Mouse (Mus musculus): ENCODE results near the gene Plekhh3. TPM values are rescaled to one million over a fixed set of nuclear protein-coding genes. Genes with fewer than 3 reads are reported as not detected.
"Not testable (repeated sequence)": the region's sequence is repeated elsewhere in the genome, so short reads cannot be mapped to it uniquely, and the experiment has no call there.

Plekhh3 gene
- total RNA-seq, 2 experiments from 2014 or later = 15.0 to 15.3 TPM

- peak in 1 of 2 experiments; percentile 80 for DNase-seq (ENCODE audit: low spot score in 2 of 2)
Observed at GRCm38 (mm10) chr11:101171721-101172433, 726 bp upstream of the Plekhh3 start.

- no peak for DNase-seq (ENCODE audit: low spot score in 2 of 2)
Observed at GRCm38 (mm10) chr11:101170354-101170810, 769 bp downstream of the Plekhh3 start, which contains the start of gene Cntnap1. Gene Cntnap1 (plus strand): TSS chr11:101170523.

DNA sequence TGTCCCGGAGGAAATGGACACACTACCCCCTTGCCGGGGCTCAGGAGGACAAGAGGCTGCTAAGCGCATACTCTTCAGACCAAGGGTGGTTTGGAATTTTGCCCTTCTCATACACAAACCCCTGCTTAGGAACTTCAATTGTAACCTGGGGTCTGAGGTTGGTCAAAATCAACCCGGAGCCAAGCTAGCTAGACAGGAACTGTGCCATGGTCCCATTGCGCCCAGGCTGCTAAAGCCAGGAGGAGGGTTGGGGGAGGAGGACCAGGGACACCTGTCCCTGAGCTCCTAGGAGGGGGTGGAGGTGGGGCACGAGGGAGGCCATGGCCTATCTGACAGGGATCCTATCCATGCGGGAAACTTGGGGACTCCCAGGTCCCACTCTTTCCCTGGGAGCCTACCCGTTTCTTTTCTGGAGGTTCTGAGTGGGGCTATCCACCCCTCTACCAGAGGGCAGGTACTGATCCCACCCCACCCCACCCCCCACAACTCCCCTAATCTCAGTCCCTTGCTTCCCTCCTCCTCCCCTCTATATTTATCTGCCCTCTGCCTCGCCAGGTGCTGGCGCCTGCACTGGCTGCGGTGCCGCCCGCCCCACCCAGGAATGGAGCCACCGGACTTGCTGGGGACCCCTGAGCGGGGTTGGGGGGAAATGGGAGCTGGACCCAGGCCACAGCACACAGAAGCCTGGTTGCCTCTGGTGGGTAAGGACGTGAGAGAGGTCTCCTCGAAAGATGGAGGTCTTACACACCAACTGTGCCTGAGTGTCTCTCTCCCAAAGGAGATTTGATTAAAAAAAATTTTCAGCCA, 1.6 kb downstream of the Plekhh3 start:
- DNase-seq (ENCODE audit: low spot score in 2 of 2) = no peak

- DNase-seq (ENCODE audit: low spot score in 2 of 2) = no peak
Observed at GRCm38 (mm10) chr11:101168301-101168980, 2.7 kb downstream of the Plekhh3 start.

- no peak for DNase-seq (ENCODE audit: low spot score in 2 of 2)
Observed at GRCm38 (mm10) chr11:101167963-101168300, 3.2 kb downstream of the Plekhh3 start.

GRCm38 (mm10) chr11:101167211-101167962, 3.8 kb downstream of the Plekhh3 start:
- DNase-seq (ENCODE audit: low spot score in 2 of 2) = no peak

DNA sequence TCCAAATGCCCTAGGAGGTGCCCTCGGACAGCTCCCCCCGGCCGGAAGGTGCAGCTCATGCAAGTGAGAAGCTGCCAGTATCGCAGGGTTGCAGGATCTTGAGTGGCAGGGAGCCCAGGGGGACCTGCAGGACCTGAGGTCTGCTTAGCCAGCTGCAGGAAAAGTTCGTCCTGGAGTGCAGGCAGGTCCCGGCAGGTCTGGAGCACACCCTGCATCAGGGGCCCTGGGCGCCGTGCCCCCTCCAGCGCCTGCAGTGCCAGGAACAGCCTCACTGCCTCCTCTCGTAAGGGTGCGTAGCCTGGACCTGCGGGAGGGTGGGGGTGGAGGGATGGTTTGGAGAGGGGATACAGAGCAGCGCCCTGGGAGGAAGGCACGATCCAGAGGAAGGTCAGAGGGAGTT, 4.8 kb downstream of the Plekhh3 start:
- no peak for DNase-seq (ENCODE audit: low spot score in 2 of 2)

DNA sequence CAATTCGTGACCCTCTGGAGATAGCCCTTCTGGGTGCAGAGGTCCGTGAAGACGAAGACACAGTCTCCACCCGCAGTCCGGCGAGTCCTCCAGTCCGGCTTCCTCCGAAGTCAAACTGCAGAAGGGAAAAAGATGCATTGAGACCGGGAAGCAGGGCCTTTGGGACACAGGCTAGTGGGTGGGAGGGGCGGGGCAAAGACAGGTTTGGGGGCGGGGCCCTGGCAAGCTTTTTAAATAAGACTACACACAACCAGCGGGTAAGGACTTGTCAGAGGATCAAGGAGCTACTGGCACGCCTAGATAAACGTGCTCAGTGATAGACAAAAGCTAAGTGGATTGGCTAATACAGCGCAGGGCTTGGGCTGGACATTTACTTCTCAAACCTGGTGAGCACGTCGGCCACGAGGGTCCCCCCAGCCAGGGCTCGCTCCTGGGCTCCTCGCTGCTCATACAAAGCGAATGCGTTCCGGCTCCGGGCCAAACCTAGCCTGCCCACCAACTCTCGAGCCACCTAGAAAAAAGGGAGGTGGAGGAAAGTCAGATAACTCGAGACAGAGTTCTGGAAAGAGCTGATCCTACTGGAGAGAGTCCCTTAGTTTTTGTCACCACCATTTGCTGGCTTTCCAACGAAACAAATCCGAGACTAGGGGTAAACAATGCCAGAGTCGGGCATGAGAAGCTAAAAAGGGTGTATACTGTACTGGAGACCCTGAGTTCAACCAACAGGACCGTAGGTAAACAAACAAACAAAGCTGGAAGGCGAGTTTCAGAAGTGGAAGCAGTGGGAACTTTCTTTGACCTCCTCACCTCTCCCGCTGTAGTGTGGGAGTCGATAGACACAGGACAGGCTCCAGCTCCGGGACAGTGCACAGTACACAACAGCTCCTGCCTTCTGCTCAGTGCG, 6.2 kb downstream of the Plekhh3 start:
- DNase-seq (ENCODE audit: low spot score in 2 of 2) = no peak

GRCm38 (mm10) chr11:101164351-101164665, 6.8 kb downstream of the Plekhh3 start:
- no peak for DNase-seq (ENCODE audit: low spot score in 2 of 2)

GRCm38 (mm10) chr11:101163476-101164350, 7.4 kb downstream of the Plekhh3 start:
- no peak for DNase-seq (ENCODE audit: low spot score in 2 of 2)

DNA sequence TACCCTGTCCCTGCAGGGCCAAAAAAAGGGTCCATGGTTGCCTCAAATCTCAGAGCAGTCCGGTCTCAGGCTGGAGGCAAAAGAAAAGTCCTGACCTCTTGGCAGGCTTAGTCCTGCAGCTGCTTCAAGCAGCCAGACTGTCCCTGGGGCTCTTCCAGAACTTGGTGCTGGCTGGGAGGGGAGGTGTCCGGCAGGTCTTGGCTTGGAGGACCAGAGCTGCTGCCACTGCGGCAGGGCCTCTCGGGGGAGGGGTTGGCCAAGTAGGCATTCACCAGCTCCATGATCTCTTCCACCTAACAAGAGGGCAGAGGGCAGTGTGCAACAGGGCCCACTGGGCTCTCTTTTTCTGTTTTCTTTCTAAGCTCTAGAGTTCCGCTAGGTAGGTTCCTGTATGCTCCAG, 8.4 kb downstream of the Plekhh3 start:
- DNase-seq (ENCODE audit: low spot score in 2 of 2) = peak in 1 of 2 experiments; percentile 43

DNA sequence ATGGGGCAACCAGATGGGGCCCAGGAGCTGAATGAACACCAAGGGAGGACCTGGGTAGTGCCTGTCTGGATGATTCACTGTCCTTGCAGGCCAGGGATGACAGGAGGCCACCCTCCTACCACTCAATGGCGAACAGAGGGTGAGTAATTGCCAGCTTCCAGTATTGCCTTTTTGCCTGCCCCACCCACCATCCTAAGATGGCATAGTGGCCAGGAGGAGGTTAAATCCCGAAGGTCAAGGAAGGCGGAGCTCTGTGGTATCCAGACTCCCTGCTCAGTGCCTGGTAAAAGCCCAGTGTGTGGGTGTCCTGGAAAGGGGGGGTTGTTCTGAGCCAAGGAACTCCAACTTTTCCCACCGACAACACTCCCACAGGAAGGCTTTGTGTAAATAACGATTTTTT, 8.8 kb downstream of the Plekhh3 start:
- no peak for DNase-seq (ENCODE audit: low spot score in 2 of 2)

DNA sequence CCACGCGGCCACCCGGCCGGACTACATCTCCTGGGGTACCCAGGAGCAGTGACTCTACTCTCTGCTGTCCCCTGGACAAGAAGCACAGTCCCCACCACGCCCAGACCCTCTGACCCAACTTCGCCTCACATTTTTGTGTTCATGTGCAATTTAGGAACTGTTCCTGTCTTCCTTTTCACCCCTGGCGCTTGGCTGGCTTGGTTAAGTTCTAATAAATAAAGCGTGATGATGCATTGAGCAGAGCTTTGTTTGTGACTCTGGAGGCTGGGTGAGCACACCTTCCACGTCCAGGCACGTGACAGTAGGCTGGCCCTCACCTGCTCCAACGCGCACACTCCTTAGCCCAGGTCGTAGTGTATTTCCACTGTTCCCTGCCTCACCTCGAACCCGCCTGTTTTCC, 9.6 kb downstream of the Plekhh3 start:
- DNase-seq (ENCODE audit: low spot score in 2 of 2) = no peak

GRCm38 (mm10) chr11:101160981-101161505, 10.1 kb downstream of the Plekhh3 start:
- DNase-seq (ENCODE audit: low spot score in 2 of 2) = not testable (repeated sequence)

DNA sequence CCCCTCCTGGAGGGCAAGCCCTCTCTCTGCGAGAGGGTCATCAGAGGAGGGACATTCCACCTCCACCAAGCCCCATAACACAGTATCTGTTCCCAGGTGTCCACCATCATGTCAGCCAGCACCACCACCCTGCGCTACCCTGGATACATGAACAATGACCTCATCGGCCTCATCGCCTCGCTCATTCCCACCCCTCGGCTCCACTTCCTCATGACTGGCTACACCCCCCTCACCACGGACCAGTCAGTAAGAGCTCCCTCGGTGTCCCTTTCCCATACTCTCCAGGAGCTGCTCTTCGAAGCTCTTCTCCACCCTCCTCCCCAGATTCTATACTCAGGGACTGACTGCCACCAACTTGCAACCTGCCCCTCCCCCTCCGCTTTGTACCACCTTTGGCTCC, 11.0 kb downstream of the Plekhh3 start:
- DNase-seq (ENCODE audit: low spot score in 2 of 2) = not testable (repeated sequence)

GRCm38 (mm10) chr11:101155728-101156371, 15.3 kb downstream of the Plekhh3 start, which contains the start of gene Tubg2:
Gene Tubg2 (plus strand): TSS chr11:101155907.
- DNase-seq (ENCODE audit: low spot score in 2 of 2) = peak; percentile 78 to 88

DNA sequence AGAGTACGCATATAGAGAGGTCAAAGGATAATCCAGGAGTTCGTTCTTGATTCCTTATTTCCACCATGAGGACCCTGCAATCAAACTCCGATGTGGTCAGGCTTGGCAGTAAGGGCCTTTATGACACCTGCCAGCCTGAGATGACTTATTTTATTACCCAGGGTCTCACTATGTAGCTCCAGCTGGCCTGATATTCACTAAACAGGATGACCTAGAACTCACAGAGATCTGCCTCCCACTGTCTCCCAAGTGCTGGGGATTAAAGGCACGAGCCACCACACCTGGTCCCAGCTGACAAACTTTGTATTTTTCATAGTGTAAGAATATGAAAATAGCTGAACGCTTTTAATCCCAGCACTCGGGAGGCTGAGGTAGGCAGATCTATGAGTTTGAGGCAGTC, 16.0 kb downstream of the Plekhh3 start:
- DNase-seq (ENCODE audit: low spot score in 2 of 2) = no peak

- no peak for DNase-seq (ENCODE audit: low spot score in 2 of 2)
Observed at GRCm38 (mm10) chr11:101154648-101155047, 16.5 kb downstream of the Plekhh3 start.
